Mouse (Mus musculus): Measurements from ENCODE around the gene Twist2. TPM values are rescaled to one million over a fixed set of nuclear protein-coding genes. Genes with fewer than 3 reads are reported as not detected.

The Twist2 gene
- total and polyA plus RNA-seq, 3 experiments: not detected

- no peaks in the 10 kb centered on the region for H3K79me2 ChIP-seq (ENCODE audit: control insufficient read depth, insufficient read depth, low read length, poor library complexity)
- H3K27ac ChIP-seq (ENCODE audit: control insufficient read depth, low read depth, low read length): no peak overlapping the region
- no peaks in the 10 kb centered on the region for H3K9me3 ChIP-seq (replicated peaks; ENCODE audit: insufficient read depth, low read length)
- H3K4me3 ChIP-seq (ENCODE audit: control insufficient read depth in 1 of 2, insufficient read depth in 1 of 2, low read depth in 2 of 2, low read length in 2 of 2): no peak overlapping the region
- H3K9ac ChIP-seq (ENCODE audit: control insufficient read depth, low read depth, low read length, poor library complexity, severe bottlenecking): no peak overlapping the region
- no peak for DNase-seq (ENCODE audit: low read depth, low spot score)
- TF ChIP-seq USF2 (IDR thresholded peaks at IDR 0.05; ENCODE audit: borderline replicate concordance in 1 of 2, insufficient read depth in 1 of 2, low read depth in 1 of 2, low read length in 2 of 2): no peak
- TF ChIP-seq MYC (IDR thresholded peaks at IDR 0.05; ENCODE audit: low read depth, low read length): no peak
- TF ChIP-seq NRF1 (IDR thresholded peaks at IDR 0.05; ENCODE audit: insufficient read depth, low read depth, low read length, poor library complexity, severe bottlenecking): no peak
- TF ChIP-seq USF1 (IDR thresholded peaks at IDR 0.05; ENCODE audit: low read depth, low read length): no peak
- TF ChIP-seq ETS1 (IDR thresholded peaks at IDR 0.05; ENCODE audit: low read depth, low read length): no peak
- no peak for TF ChIP-seq HCFC1 (IDR thresholded peaks at IDR 0.05; ENCODE audit: low read depth, low read length)
- TF ChIP-seq POLR2AphosphoS2 (IDR thresholded peaks at IDR 0.05; ENCODE audit: low read length): no peak
- no peak for TF ChIP-seq SMC3 (IDR thresholded peaks at IDR 0.05; ENCODE audit: low read depth, low read length)
- no peak for TF ChIP-seq BHLHE40 (IDR thresholded peaks at IDR 0.05; ENCODE audit: borderline replicate concordance, low read depth, low read length)
- TF ChIP-seq ZMIZ1 (IDR thresholded peaks at IDR 0.05; ENCODE audit: low read depth, low read length): no peak
- no peak for TF ChIP-seq E2F4 (IDR thresholded peaks at IDR 0.05; ENCODE audit: borderline replicate concordance, low read depth, low read length)
- no peak for TF ChIP-seq SIN3A (IDR thresholded peaks at IDR 0.05; ENCODE audit: low read length)
- TF ChIP-seq UBTF (IDR thresholded peaks at IDR 0.05; ENCODE audit: borderline replicate concordance, insufficient read depth, low read depth, low read length): no peak
- no peaks in the 10 kb centered on the region for H3K27me3 ChIP-seq (ENCODE audit: control insufficient read depth in 1 of 2, insufficient read depth in 2 of 2, low read length in 2 of 2)
- H3K4me1 ChIP-seq (ENCODE audit: control insufficient read depth in 1 of 2, insufficient read depth in 2 of 2, low read length in 2 of 2): no peaks in the 10 kb centered on the region
- no peaks in the 10 kb centered on the region for H3K36me3 ChIP-seq (ENCODE audit: control insufficient read depth in 1 of 2, insufficient read depth in 2 of 2, low read length in 2 of 2)
These were observed 38.7 kb upstream of the Twist2 start for GRCm38 (mm10) chr1:91762528-91763091.

DNA sequence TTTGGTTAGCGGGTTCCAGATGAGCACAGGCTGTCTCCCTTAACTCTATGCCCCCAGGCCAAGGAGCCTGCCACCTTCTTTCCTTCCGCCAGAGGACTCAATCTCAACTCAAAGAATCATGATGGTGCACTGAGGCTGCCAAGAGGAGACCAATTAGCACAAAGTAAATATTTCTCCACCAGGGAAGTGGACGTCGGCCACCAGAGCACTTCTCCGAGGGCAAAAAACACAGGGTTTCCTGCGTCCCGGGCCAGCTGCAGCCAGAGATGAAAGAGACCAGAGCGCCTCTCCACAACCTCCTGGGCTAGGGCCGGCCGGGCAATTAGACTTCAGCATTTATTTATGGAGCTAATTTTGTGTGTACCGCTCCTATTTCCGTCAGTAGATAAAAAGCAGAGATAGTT lies 31.0 kb upstream of the Twist2 start:
- DNase-seq (ENCODE audit: low read depth, low spot score): no peak
- TF ChIP-seq MAFK (IDR thresholded peaks at IDR 0.05; ENCODE audit: borderline replicate concordance, low read depth, low read length) (no peak), ZKSCAN1 (IDR thresholded peaks at IDR 0.05; ENCODE audit: low read depth, low read length) (no peak), POLR2AphosphoS5 (IDR thresholded peaks at IDR 0.05; ENCODE audit: borderline replicate concordance, low read depth, low read length) (no peak), MEF2A (IDR thresholded peaks at IDR 0.05; ENCODE audit: extremely low read depth, insufficient replicate concordance, low read depth, low read length, poor library complexity, severe bottlenecking) (no peak), RCOR1 (IDR thresholded peaks at IDR 0.05; ENCODE audit: low read depth, low read length) (no peak), ZNF384 (IDR thresholded peaks at IDR 0.05; ENCODE audit: low read depth, low read length) (no peak), KAT2A (conservative IDR thresholded peaks at IDR 0.05; ENCODE audit: low read depth, low read length) (no peak), CTCF (IDR thresholded peaks at IDR 0.05 in 2 of 3, conservative IDR thresholded peaks at IDR 0.05 in 1 of 3; ENCODE audit: control insufficient read depth in 1 of 3, insufficient read depth in 1 of 3, low read depth in 2 of 3, low read length in 3 of 3, poor library complexity in 1 of 3, severe bottlenecking in 1 of 3) (no peak), RAD21 (IDR thresholded peaks at IDR 0.05; ENCODE audit: low read depth, low read length) (no peak), USF1 (IDR thresholded peaks at IDR 0.05; ENCODE audit: low read depth, low read length) (no peak), TBP (IDR thresholded peaks at IDR 0.05; ENCODE audit: low read depth, low read length) (no peak), NRF1 (IDR thresholded peaks at IDR 0.05; ENCODE audit: insufficient read depth, low read depth, low read length, poor library complexity, severe bottlenecking) (no peak)
- no peaks in the 10 kb centered on the region for H3K9me3 ChIP-seq (replicated peaks; ENCODE audit: insufficient read depth, low read length)
- H3K4me1 ChIP-seq (ENCODE audit: control insufficient read depth in 1 of 2, insufficient read depth in 2 of 2, low read length in 2 of 2): no peaks in the 10 kb centered on the region
- no peaks in the 10 kb centered on the region for H3K79me2 ChIP-seq (ENCODE audit: control insufficient read depth, insufficient read depth, low read length, poor library complexity)
- no peaks in the 10 kb centered on the region for H3K36me3 ChIP-seq (ENCODE audit: control insufficient read depth in 1 of 2, insufficient read depth in 2 of 2, low read length in 2 of 2)
- H3K9ac ChIP-seq (ENCODE audit: control insufficient read depth, low read depth, low read length, poor library complexity, severe bottlenecking): no peak overlapping the region
- no peak overlapping the region for H3K4me3 ChIP-seq (ENCODE audit: control insufficient read depth in 1 of 2, insufficient read depth in 1 of 2, low read depth in 2 of 2, low read length in 2 of 2)
- H3K27me3 ChIP-seq (ENCODE audit: control insufficient read depth in 1 of 2, insufficient read depth in 2 of 2, low read length in 2 of 2): 0 out of 4 replicates have a peak, but pooled peaks cover 0 to 1% of the 10 kb centered on the region in 2 experiments
- H3K27ac ChIP-seq (ENCODE audit: control insufficient read depth, low read depth, low read length): no peak overlapping the region
